Mouse (Mus musculus): ENCODE measurements around the gene Ptpn9. TPM values are rescaled to one million over a fixed set of nuclear protein-coding genes. Genes with fewer than 3 reads are reported as not detected.
"Not testable (repeated sequence)": the region's sequence is repeated elsewhere in the genome, so short reads cannot be mapped to it uniquely, and the experiment has no call there.

Ptpn9 gene
- polyA plus RNA-seq, 1 experiment from 2014 or later: 24.9 TPM

GRCm38 (mm10) chr9:56973960-56974524, 20.7 kb upstream of the Ptpn9 start:
- H3K9ac ChIP-seq (replicated peaks): no peak overlapping the region
- H3K4me1 ChIP-seq: no peaks in the 10 kb centered on the region
- no peak for ATAC-seq (ENCODE audit: low FRiP score)
- H3K27me3 ChIP-seq (replicated peaks): no peaks in the 10 kb centered on the region
- no peak overlapping the region for H3K27ac ChIP-seq (replicated peaks)
- H3K9me3 ChIP-seq (replicated peaks): no peaks in the 10 kb centered on the region
- H3K4me2 ChIP-seq: no peak overlapping the region
- peaks cover 29% of the 10 kb centered on the region for H3K36me3 ChIP-seq
- H3K4me3 ChIP-seq (replicated peaks): no peak overlapping the region
- 93% methylated on average over 7 of the region's 8 CpGs for WGBS

DNA sequence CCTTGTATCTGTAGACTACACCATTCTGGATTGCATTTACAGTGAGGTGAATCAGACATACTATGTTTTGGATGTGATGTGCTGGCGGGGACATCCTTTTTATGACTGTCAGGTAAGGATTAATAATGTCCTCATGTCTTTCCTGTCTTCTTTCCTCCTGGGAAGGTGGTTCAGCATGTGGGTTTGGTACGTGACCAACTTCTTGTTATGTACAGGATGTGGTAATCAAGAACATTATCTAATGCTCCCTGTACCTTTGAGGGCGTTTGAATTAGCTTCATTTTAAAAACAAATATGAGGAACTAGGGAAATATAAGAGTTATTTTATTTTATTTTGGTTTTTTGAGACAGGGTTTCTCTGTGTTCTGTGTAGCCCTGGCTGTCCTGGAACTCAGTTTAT, 19.5 kb upstream of the Ptpn9 start:
- no peak for ATAC-seq (ENCODE audit: low FRiP score)
- 84% methylated on average over 3 of the region's 3 CpGs for WGBS
- Histone ChIP-seq H3K27ac (replicated peaks) (no peak overlapping the region), H3K9me3 (replicated peaks) (no peaks in the 10 kb centered on the region), H3K27me3 (replicated peaks) (no peaks in the 10 kb centered on the region), H3K4me1 (no peaks in the 10 kb centered on the region), H3K9ac (replicated peaks) (no peak overlapping the region), H3K36me3 (peaks cover 23% of the 10 kb centered on the region), H3K4me3 (replicated peaks) (no peak overlapping the region), H3K4me2 (no peak overlapping the region)

DNA sequence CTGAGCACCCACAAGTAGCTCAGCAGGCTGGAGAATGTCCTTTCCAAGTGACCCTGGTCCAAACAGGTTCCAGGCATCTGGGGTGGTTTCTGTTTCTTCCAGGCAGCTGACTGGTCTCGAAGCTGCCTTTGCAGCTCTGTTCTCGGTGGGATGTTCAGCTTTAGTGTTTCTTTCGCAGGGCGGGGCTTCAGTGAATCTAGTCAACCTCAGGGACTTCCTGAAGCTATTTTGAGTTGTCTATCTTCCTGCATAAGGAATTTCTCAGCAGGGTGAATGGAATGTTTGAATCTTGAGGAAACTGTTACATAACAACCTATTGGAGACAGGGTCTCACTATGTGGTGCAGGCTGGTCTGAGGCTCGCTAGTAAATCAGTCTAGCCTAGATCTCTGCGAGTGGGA, 14.5 kb upstream of the Ptpn9 start:
- Histone ChIP-seq H3K9ac (replicated peaks) (no peak overlapping the region), H3K27ac (replicated peaks) (no peak overlapping the region), H3K4me2 (no peak overlapping the region), H3K36me3 (peaks cover 27% of the 10 kb centered on the region), H3K9me3 (replicated peaks) (no peaks in the 10 kb centered on the region), H3K27me3 (replicated peaks) (no peaks in the 10 kb centered on the region), H3K4me1 (no peaks in the 10 kb centered on the region), H3K4me3 (replicated peaks) (no peak overlapping the region)
- no peak for ATAC-seq (ENCODE audit: low FRiP score)
- 93% methylated on average over 6 of the region's 6 CpGs for WGBS

DNA sequence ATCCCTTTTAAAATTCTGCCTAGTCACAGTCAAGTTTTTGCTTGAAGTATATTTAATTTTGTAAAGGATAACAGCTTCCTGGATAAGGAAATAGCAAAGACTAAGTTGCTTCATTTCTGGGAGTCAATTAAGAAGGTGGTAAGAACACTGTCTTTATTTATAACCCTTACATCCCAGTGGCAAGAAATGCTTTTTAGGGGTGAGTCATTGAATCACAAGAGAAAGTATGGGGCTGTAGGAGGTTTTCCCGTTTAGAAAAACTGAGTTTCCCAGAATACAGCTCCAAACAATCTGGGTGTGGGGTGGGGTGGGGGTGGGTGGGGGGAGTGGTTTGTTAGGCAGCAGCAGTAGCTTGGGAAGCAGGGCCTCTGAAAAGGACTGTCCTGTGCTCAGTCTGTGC, 13.2 kb upstream of the Ptpn9 start:
- no peak for ATAC-seq (ENCODE audit: low FRiP score)
- Histone ChIP-seq H3K27ac (replicated peaks) (no peak overlapping the region), H3K36me3 (peaks cover 24% of the 10 kb centered on the region), H3K4me2 (no peak overlapping the region), H3K4me1 (no peaks in the 10 kb centered on the region), H3K9me3 (replicated peaks) (no peaks in the 10 kb centered on the region), H3K4me3 (replicated peaks) (no peak overlapping the region), H3K9ac (replicated peaks) (no peak overlapping the region), H3K27me3 (replicated peaks) (no peaks in the 10 kb centered on the region)
- WGBS: 86% methylated on average over 1 of the region's 1 CpGs

GRCm38 (mm10) chr9:56995198-56996027, 690 bp downstream of the Ptpn9 start:
- peak overlapping the region; percentile 92 for H3K27ac ChIP-seq (replicated peaks)
- peak overlapping the region; percentile 82 for H3K4me3 ChIP-seq (replicated peaks)
- no peaks in the 10 kb centered on the region for H3K27me3 ChIP-seq (replicated peaks)
- peak overlapping the region; percentile 75 for H3K9ac ChIP-seq (replicated peaks)
- peaks cover 19% of the 10 kb centered on the region for H3K4me1 ChIP-seq
- ATAC-seq (ENCODE audit: low FRiP score): peak; percentile 69
- H3K4me2 ChIP-seq: peak overlapping the region; percentile 67
- H3K36me3 ChIP-seq: no peaks in the 10 kb centered on the region
- no peaks in the 10 kb centered on the region for H3K9me3 ChIP-seq (replicated peaks)
- under 1% methylated on average over 51 of the region's 80 CpGs for WGBS

GRCm38 (mm10) chr9:56996028-56996346, 1.3 kb downstream of the Ptpn9 start:
- peak overlapping the region; percentile 82 for H3K4me3 ChIP-seq (replicated peaks)
- no peaks in the 10 kb centered on the region for H3K9me3 ChIP-seq (replicated peaks)
- H3K4me2 ChIP-seq: peak overlapping the region; percentile 67
- H3K4me1 ChIP-seq: peaks cover 19% of the 10 kb centered on the region
- no peaks in the 10 kb centered on the region for H3K27me3 ChIP-seq (replicated peaks)
- no peak for ATAC-seq (ENCODE audit: low FRiP score)
- H3K27ac ChIP-seq (replicated peaks): peak overlapping the region; percentile 92
- no peaks in the 10 kb centered on the region for H3K36me3 ChIP-seq
- WGBS: 0% methylated on average over 5 of the region's 5 CpGs
- peak overlapping the region; percentile 75 for H3K9ac ChIP-seq (replicated peaks)

- H3K9ac ChIP-seq (replicated peaks); H3K27ac ChIP-seq (replicated peaks); H3K27me3 ChIP-seq (replicated peaks); H3K36me3 ChIP-seq; ATAC-seq (ENCODE audit: low FRiP score); H3K9me3 ChIP-seq (replicated peaks): not testable (repeated sequence)
- 88% methylated on average over 1 of the region's 1 CpGs for WGBS
- peaks cover 19% of the 10 kb centered on the region for H3K4me1 ChIP-seq
- peak overlapping the region; percentile 67 for H3K4me2 ChIP-seq
- peak overlapping the region; percentile 82; the same call in 1 of the 2 replicates for H3K4me3 ChIP-seq (replicated peaks)
Measured at GRCm38 (mm10) chr9:56997206-56997605, 2.5 kb downstream of the Ptpn9 start.

DNA sequence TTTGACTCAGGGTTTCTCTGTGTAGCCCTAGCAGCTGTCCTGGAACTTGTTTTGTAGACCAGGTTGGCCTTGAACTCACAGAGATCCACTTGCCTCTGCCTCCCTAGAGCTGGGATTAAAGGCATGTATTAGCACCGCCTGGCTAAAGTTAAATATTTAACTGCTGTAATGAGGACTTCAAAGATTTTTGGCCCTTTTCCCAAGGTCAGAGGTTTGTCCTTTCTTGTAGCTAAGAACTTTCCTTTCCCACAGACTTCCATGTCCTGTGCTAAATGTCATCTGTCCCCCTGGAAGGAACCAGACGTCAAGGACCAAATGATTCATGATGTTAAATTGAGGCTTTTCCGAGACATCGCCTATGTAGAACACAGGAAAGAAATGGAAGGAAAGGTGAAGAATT, 8.3 kb downstream of the Ptpn9 start:
- no peak overlapping the region for H3K27ac ChIP-seq (replicated peaks)
- peaks cover 8% of the 10 kb centered on the region for H3K36me3 ChIP-seq
- ATAC-seq (ENCODE audit: low FRiP score): no peak
- WGBS: 72% methylated on average over 4 of the region's 4 CpGs
- H3K9ac ChIP-seq (replicated peaks): no peak overlapping the region
- H3K27me3 ChIP-seq (replicated peaks): no peaks in the 10 kb centered on the region
- no peaks in the 10 kb centered on the region for H3K9me3 ChIP-seq (replicated peaks)
- peaks cover 6% of the 10 kb centered on the region; the same call in 1 of the 2 replicates for H3K4me1 ChIP-seq
- no peak overlapping the region for H3K4me2 ChIP-seq
- no peak overlapping the region for H3K4me3 ChIP-seq (replicated peaks)

DNA sequence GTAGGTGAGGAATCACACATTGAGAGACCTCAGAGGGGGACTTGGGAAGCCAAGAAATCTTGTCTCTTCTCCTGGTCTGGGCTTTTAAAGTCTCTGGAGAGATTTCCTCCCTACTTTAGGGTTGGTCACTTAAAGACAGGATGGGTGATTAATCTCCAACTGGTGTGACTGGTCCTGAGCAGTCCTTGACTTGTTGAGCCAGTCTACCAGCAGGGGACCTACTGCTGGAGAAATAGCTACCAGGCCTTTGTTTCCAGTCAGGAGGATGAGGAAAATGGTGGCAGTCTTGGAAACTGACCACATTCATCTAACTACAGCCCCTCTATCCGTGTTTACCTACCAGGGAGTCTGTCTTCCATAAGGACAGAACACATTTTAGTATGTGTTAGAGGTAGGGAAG, 17.7 kb downstream of the Ptpn9 start:
- H3K4me2 ChIP-seq: no peak overlapping the region
- no peak overlapping the region for H3K27ac ChIP-seq (replicated peaks)
- peaks cover 7% of the 10 kb centered on the region for H3K9me3 ChIP-seq (replicated peaks)
- H3K4me1 ChIP-seq: no peaks in the 10 kb centered on the region
- H3K27me3 ChIP-seq (replicated peaks): no peaks in the 10 kb centered on the region
- ATAC-seq (ENCODE audit: low FRiP score): no peak
- no peak overlapping the region for H3K9ac ChIP-seq (replicated peaks)
- WGBS: 81% methylated on average over 1 of the region's 1 CpGs
- peaks cover 12% of the 10 kb centered on the region for H3K36me3 ChIP-seq
- H3K4me3 ChIP-seq (replicated peaks): no peak overlapping the region

GRCm38 (mm10) chr9:57012895-57013294, 18.2 kb downstream of the Ptpn9 start:
- H3K4me3 ChIP-seq (replicated peaks): no peak overlapping the region
- H3K9ac ChIP-seq (replicated peaks): no peak overlapping the region
- H3K27ac ChIP-seq (replicated peaks): no peak overlapping the region
- 89% methylated on average over 4 of the region's 4 CpGs for WGBS
- no peaks in the 10 kb centered on the region for H3K27me3 ChIP-seq (replicated peaks)
- H3K4me1 ChIP-seq: no peaks in the 10 kb centered on the region
- H3K36me3 ChIP-seq: peaks cover 9% of the 10 kb centered on the region
- peaks cover 7% of the 10 kb centered on the region for H3K9me3 ChIP-seq (replicated peaks)
- ATAC-seq (ENCODE audit: low FRiP score): no peak
- no peak overlapping the region for H3K4me2 ChIP-seq

DNA sequence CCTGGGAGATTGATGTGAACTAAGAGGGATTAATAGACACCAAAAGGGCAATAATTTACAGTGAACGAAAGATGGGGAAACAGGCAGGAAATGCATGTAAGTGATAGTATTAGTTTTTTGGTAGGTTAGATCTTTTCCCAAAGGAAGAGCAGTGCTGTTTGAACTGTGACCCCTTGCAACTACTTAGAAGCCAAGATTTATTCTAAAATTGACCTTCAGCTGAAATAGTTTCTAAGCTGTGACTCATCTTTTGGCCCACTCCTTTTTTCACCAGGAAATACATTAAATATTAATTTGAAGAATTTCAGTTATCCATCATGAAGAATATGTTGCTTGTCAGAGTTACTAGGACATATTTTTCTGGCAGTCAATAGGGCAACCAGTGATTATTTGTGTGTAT, 19.0 kb downstream of the Ptpn9 start:
- no peak overlapping the region for H3K27ac ChIP-seq (replicated peaks)
- no peaks in the 10 kb centered on the region for H3K27me3 ChIP-seq (replicated peaks)
- no peak overlapping the region for H3K4me3 ChIP-seq (replicated peaks)
- H3K9ac ChIP-seq (replicated peaks): no peak overlapping the region
- no peak for ATAC-seq (ENCODE audit: low FRiP score)
- peaks cover 7% of the 10 kb centered on the region for H3K9me3 ChIP-seq (replicated peaks)
- no peak overlapping the region for H3K4me2 ChIP-seq
- no peaks in the 10 kb centered on the region for H3K4me1 ChIP-seq
- H3K36me3 ChIP-seq: peaks cover 9% of the 10 kb centered on the region
- 91% methylated on average over 1 of the region's 1 CpGs for WGBS

GRCm38 (mm10) chr9:57014766-57015165, 20.0 kb downstream of the Ptpn9 start:
- peaks cover 7% of the 10 kb centered on the region for H3K9me3 ChIP-seq (replicated peaks)
- 100% methylated on average over 1 of the region's 1 CpGs for WGBS

More at GRCm38 (mm10) chr9:57014766-57015165, 20.0 kb downstream of the Ptpn9 start:
- Histone ChIP-seq H3K9ac (replicated peaks) (no peak overlapping the region), H3K4me2 (no peak overlapping the region), H3K27ac (replicated peaks) (no peak overlapping the region), H3K36me3 (peaks cover 9% of the 10 kb centered on the region), H3K27me3 (replicated peaks) (no peaks in the 10 kb centered on the region), H3K4me3 (replicated peaks) (no peak overlapping the region), H3K4me1 (no peaks in the 10 kb centered on the region)
- no peak for ATAC-seq (ENCODE audit: low FRiP score)
